Mouse (Mus musculus) G1E-ER4 (cell line): ENCODE measurements at regions not wholly inside any gene's neighbourhood (a gene's known extent, or its start where the extent isn't known, plus 50 kb on each side); places are given as distances from the start of the nearest gene placed in this dataset.

ENCODE experiments used
- GATA1 ChIP-seq: IDR thresholded peaks from one replicate; pipeline ENCODE4 v1.8.0; 2012; ENCODE audit warnings: low read length, inconsistent platforms

- TF ChIP-seq GATA1 = no peak
Measured at GRCm38 (mm10) chr8:8050778-8051177, 610.3 kb downstream of the Efnb2 start.

DNA sequence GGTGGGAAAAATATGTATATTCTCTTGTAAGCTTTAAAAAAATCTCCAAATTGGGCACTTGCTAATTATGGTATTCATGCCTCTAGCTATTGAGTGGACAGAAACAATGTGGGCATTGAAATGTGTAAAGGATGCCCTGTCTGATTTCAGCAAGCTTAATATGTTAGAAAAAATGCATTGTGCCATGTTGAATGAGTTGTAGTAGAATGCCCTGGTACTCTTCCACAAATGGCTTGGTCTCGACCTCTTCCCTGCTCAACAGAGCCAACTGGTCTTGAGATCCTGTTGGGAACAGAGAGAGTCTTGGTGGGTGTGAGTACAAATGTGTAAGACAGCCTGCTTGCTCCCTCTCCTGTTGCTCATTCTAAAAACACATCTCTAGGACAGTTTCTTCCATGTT, 616.1 kb downstream of the Efnb2 start:
- no peak for TF ChIP-seq GATA1

DNA sequence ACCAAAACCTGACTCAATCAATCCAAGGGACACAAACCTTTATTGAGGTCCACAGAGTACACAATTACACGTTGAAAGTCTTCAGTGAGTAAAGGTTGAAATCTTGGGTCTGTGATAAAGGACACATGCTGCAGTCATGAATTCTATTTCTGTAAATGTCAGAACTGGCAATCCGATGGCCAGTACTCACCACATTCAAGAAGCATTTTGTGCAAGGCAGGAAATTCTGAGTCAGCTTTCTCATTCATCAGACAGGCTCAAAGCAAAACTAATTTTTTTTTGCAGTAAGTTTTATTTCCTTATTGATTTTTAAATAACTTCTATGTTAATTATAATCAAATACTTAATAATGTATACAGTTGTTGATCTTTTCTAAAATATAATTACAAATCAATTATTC, 616.7 kb downstream of the Efnb2 start:
- TF ChIP-seq GATA1 = no peak

GRCm38 (mm10) chr8:8037929-8038328, 623.1 kb downstream of the Efnb2 start:
- TF ChIP-seq GATA1 = no peak

DNA sequence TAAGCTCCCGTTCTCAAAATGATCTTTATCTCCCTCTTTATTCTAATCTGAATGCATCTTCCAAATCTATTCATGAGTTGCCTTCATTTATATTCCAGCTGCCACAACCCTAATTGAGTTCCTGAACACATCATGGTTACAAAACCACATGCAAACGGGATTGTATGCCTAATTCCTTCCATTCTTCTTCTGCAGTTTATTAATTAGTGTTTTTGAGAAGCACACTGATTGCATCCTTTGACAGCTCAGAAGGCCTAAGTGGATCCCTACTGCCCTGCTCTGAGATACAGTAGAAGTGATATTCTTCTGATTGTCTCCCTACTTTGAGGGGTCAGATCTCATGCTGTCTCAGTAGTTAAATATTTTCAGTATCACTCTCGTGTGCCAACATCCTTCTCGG, 649.9 kb downstream of the Efnb2 start:
- no peak for TF ChIP-seq GATA1

GRCm38 (mm10) chr8:7994905-7995304, 666.1 kb downstream of the Efnb2 start:
- no peak for TF ChIP-seq GATA1

DNA sequence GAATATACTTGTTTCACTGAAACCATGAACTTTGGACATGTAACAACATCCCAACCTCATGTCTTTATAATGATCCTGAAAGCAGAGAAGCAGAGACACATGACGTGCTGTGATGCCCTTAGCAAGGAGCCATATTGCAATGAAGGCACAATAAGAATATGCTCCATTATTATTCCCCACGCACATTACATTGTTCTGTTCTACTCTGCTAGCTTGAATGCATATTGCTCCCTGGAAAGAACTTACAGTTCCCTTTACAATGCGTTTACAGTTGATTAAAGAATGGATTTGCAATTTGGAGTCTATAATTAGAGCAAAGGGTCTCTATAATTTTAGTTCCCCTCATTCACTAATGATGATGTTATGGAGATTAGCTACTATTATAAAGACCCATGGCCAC, 672.2 kb downstream of the Efnb2 start:
- TF ChIP-seq GATA1 = no peak

DNA sequence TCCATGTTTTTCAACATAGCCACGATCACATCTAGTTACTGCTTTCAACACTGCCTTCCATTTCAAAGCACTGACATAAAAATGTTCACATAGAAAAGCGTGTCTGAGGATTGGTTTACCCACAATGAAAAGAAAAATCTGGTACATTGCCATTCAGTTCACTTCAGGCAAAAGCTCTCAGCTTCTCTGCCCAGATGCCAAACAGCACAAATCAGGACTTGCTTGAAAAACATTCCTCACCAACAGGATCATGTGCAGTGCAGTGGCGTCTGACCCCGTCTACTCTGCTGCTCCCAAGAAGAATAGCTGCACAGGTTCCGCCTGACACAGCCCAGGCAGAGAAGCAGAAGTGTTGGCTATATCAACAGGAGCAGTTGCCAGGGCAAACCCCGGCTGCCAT, 684.0 kb downstream of the Efnb2 start:
- no peak for TF ChIP-seq GATA1

DNA sequence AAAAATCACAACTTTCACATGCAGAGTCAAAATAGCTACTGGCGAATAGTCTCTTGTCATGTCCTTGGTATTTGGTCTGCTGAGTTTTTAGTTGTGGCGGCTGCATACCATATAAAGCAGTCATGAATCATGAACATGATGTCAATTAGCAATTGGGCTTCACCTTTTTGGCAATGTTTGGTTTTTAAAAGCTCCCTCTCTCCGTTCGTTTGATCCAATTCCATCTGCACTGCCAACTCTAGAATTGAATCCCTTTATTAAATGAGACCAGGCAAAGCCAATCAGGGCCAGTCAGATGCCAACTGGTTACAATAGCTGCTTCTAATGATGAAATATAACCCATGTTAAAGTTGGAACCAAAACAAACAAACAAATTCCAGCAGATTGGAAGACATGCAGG, 687.3 kb downstream of the Efnb2 start:
- TF ChIP-seq GATA1 = no peak

DNA sequence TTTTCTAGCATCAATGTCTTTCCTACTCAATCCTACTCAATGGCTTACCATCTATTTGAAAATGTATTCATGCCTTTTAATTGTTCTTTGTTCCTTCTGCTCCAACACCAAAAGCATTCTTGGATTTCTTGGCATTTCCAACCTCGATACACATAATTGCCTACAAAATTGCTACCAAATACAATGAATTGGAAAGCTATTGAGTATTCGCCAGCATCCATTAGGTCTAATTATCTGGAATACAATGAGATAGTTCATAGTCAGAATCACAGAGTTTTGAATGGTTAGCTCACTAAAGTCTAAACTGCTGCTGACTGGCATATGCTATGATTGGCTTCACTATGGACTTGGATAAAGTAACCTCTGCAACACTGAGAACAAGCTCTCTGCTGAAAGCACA, 696.8 kb downstream of the Efnb2 start:
- TF ChIP-seq GATA1 = no peak

GRCm38 (mm10) chr8:7956745-7957144, 704.3 kb downstream of the Efnb2 start:
- no peak for TF ChIP-seq GATA1

DNA sequence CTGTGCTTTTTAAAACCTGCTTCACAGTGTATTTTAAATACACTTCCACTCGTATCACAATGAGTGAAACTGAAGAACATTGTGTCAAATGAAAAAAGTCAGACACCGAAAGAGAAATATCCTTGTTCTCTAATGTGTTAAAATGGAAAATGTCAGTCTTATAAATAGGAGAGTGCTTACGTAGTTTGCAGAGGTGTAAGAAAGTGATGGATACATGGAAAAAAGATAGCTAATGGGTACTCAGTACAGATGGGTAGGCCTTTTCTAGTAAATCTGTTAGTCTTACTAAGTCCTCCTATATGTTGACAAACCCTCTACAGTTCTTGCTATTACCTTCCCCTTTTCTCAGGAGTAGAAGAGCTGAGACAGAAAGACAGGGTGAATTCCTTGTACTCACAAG, 706.2 kb downstream of the Efnb2 start:
- no peak for TF ChIP-seq GATA1

- no peak for TF ChIP-seq GATA1
Measured at GRCm38 (mm10) chr8:7945966-7946775, 714.9 kb downstream of the Efnb2 start.

GRCm38 (mm10) chr8:7936596-7936995, 724.4 kb downstream of the Efnb2 start:
- TF ChIP-seq GATA1 = no peak

- no peak for TF ChIP-seq GATA1
Measured at GRCm38 (mm10) chr8:7919416-7919815, 741.6 kb downstream of the Efnb2 start.

DNA sequence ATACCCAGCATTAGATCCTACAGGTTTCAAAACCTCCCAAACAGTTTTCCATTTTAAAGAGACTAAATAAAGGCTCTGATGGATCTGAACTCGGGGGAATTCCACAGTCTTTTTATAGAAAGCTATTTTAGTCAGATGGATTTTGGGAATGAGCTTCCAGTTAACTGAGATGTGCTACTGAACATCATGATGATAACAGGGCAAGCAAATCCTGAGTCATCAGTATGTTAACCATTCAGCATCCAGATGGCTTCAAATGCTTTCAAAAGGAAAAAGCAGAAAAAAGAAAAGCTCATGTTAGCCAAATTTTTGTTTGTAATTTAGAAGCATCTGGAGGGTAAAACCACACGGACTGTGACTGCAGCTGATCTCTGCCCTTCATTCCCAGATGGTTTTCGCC, 766.7 kb downstream of the Efnb2 start:
- no peak for TF ChIP-seq GATA1

GRCm38 (mm10) chr8:7853169-7853568, 807.9 kb downstream of the Efnb2 start:
- no peak for TF ChIP-seq GATA1

DNA sequence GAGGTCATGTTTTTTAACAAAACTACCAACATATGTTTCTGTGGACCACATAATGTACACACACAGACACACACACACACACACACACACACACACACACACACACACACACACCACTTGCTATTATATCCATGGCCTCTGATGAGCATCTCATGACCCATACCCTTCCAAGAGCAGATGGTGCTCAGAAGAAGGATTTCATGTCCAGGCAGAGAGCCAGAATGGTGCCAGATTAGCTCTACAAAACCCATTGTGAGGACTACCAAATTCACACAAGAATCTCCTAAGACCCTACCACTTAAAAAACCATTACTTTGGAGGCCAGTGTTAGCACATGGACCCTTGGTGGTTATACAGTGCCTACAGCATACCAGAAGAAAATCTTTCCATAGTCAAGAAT, 810.5 kb downstream of the Efnb2 start:
- no peak for TF ChIP-seq GATA1

DNA sequence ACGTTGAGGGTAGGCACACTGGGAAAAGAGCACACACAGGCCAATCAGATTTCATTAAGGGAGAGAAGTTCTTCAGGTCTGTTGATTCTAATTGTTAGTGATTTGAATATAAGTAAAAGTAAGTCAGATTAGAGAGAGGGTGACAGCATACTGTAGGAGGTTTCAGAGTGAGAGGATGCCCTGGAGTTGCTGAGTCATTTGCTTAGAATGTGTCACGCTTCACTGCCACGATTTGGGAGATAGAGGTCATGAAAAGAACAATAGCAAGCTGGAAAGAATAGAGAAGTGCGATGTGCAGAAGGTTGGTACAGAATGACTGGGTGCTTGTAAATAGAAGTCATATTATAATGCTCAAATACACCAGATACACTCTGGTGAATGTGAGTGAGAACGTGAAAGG, 829.1 kb downstream of the Efnb2 start:
- TF ChIP-seq GATA1 = no peak
